ENCODE assay signal across 8 mouse cellular contexts in the genomic region with DNA sequence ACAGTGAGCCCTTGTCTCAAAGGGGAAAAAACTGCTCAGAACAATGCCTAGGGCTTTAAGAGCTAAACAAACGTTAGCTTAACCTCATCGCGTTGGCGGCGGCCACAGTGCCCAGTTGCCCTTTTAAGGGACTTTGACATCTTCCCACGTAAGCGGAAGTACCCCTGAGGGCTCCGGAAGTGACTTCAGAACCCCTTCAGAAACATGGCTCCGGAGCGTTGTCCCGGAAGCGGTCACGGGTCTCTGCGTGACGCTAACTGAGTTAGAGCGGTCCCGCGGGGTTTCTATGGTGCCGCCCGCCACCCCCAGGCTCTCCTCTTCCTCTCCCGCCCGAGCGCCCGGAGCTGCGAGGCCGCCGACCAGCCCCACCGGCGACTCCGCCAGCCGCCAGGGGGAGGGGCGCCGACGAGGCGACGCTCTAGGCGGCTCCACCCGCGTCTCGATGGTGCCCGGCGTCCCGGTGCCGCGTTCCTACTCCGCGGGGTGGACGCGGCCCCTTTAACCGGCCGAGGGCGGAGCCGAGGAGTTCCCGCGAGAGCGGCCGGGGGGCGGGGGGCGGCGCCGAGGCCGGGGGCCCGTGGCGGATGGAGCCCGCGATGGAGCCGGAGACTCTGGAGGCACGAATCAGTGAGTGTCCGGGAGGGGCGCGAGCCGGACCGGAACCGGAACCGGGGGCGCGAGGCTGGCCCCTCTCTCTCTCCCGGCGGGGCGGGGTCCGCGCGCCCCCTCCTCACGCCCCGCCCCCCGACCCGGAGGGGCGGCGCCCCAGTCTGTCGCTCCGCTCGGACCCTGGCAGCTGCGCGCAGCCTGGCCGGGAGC. TPM values are rescaled to one million over a fixed set of nuclear protein-coding genes. Genes with fewer than 3 reads are reported as not detected.
DNase-seq lines count a peak whose midpoint lies in the region; ATAC-seq lines count a peak whose summit lies in the region.

A gene (plus strand): TSS at position 200 of the 819 bp plus-strand sequence.

- H3K27ac ChIP-seq in hindbrain, embryonic 11.5 days (ENCODE audit: low read depth, low read length) = peak within 1 kb of the TSS; percentile 97

- 1% methylated on average over 57 of the region's 95 CpGs for WGBS in hindbrain, embryonic 11.5 days

- ATAC-seq in hindbrain, embryonic 11.5 days (ENCODE audit: low FRiP score) = peak; percentile 93

- no peaks in the 10 kb centered on the region; the same call in 1 of the 2 replicates for H3K4me1 ChIP-seq in hindbrain, embryonic 11.5 days (replicated peaks; ENCODE audit: control insufficient read depth, insufficient read depth, low read length)

- no peaks in the 10 kb centered on the region for H3K9me3 ChIP-seq in hindbrain, embryonic 11.5 days (ENCODE audit: control insufficient read depth, low read length)

- no peaks in the 10 kb centered on the region for H3K36me3 ChIP-seq in hindbrain, embryonic 11.5 days (ENCODE audit: control insufficient read depth, insufficient read depth, low read length)

- H3K4me3 ChIP-seq in hindbrain, embryonic 11.5 days (ENCODE audit: low read depth, low read length) = peak within 1 kb of the TSS; percentile 59

- DNase-seq in Muller cell, postnatal 12 days (ENCODE audit: inconsistent ontology term) = peak; percentile 97
- peak; percentile 96 for DNase-seq in cerebellum, adult 9-11 months
- DNase-seq in frontal cortex, adult 2 months (ENCODE audit: extremely low spot score in 1 of 2, low spot score in 1 of 2) = peak; percentile 94 to 98
- DNase-seq in hindbrain, embryonic 11.5 days (ENCODE audit: low spot score) = peak; percentile 98
- peak; percentile 95 for DNase-seq in layer of hippocampus, postnatal 10 days (ENCODE audit: low spot score in 2 of 2)
- DNase-seq in lung, postnatal 10 days = peak; percentile 97
- DNase-seq in ovary, postnatal 36 days (ENCODE audit: low spot score) = peak; percentile 88
- peak; percentile 90 for DNase-seq in thymus, postnatal 25 days

- H3K4me2 ChIP-seq in hindbrain, embryonic 11.5 days (replicated peaks; ENCODE audit: low read depth, low read length) = peak within 1 kb of the TSS; percentile 64

- no peaks in the 10 kb centered on the region for H3K27me3 ChIP-seq in hindbrain, embryonic 11.5 days (ENCODE audit: control insufficient read depth, insufficient read depth, low read length)

- peak within 1 kb of the TSS; percentile 75 for H3K9ac ChIP-seq in hindbrain, embryonic 11.5 days (ENCODE audit: low read depth, low read length)

RNA-seq across cellular contexts. Expression of the gene that starts here (rescaled TPM):
- 69.5 and 70.8 TPM in 2 replicates for polyA plus RNA-seq in frontal cortex, adult 2 months (2012; rRNA removed)
- 26.3 and 26.4 TPM in 2 replicates for polyA plus RNA-seq in hindbrain, embryonic 11.5 days (2014; fragmentation: Nextera tagmentation; extraction: Ambion mirVana)
- 10 to 100 TPM; 56.8 to 58.0 TPM for total RNA-seq in layer of hippocampus, postnatal 10 days (2021)

Comparison
In these comparisons a context has a peak if more than half of its experiments do, and no peak if none do; other contexts are left out.
1. Peak in every context shown above with its lines: DNase-seq, ATAC-seq, H3K4me3 ChIP-seq and H3K27ac ChIP-seq.